Mouse (Mus musculus): Measurements from ENCODE around the gene Epn1. TPM values are rescaled to one million over a fixed set of nuclear protein-coding genes. Genes with fewer than 3 reads are reported as not detected.
"Not testable (repeated sequence)": the region's sequence is repeated elsewhere in the genome, so short reads cannot be mapped to it uniquely, and the experiment has no call there.

Gene Epn1
- polyA plus RNA-seq, 1 experiment from 2014 or later: 79.6 TPM

GRCm38 (mm10) chr7:5060944-5061773 lies 18.9 kb upstream of the Epn1 start:
- under 1% methylated on average over 60 of the region's 60 CpGs for WGBS
- peak overlapping the region; percentile 61 for H3K4me3 ChIP-seq
- peak overlapping the region; percentile 88 for H3K9ac ChIP-seq
- no peaks in the 10 kb centered on the region for H3K9me3 ChIP-seq (replicated peaks)
- peak overlapping the region; percentile 98 for H3K27ac ChIP-seq
- no peaks in the 10 kb centered on the region; the same call in 1 of the 2 replicates for H3K36me3 ChIP-seq
- peaks cover 30% of the 10 kb centered on the region for H3K27me3 ChIP-seq
- peak overlapping the region; percentile 88 for H3K4me2 ChIP-seq (replicated peaks)
- H3K4me1 ChIP-seq: peaks cover 45% of the 10 kb centered on the region
- peak; percentile 90 for ATAC-seq (ENCODE audit: low FRiP score)

GRCm38 (mm10) chr7:5061774-5062359 lies 18.2 kb upstream of the Epn1 start, which contains the start of gene U2af2:
Gene U2af2 (plus strand): TSS chr7:5062143.
- Histone ChIP-seq H3K4me1 (peaks cover 40% of the 10 kb centered on the region), H3K27ac (peak within 1 kb of the TSS; percentile 98), H3K4me2 (replicated peaks) (peak within 1 kb of the TSS; percentile 88), H3K9ac (peak within 1 kb of the TSS; percentile 88), H3K27me3 (peaks cover 23% of the 10 kb centered on the region), H3K4me3 (peak within 1 kb of the TSS; percentile 61), H3K36me3 (peaks cover 6% of the 10 kb centered on the region), H3K9me3 (replicated peaks) (no peaks in the 10 kb centered on the region)
- ATAC-seq (ENCODE audit: low FRiP score): peak; percentile 86
- WGBS: under 1% methylated on average over 64 of the region's 65 CpGs

GRCm38 (mm10) chr7:5062360-5063001 lies 17.6 kb upstream of the Epn1 start:
- H3K9me3 ChIP-seq (replicated peaks): no peaks in the 10 kb centered on the region
- H3K9ac ChIP-seq: peak overlapping the region; percentile 88
- peak overlapping the region; percentile 61 for H3K4me3 ChIP-seq
- H3K27ac ChIP-seq: peak overlapping the region; percentile 98
- H3K4me1 ChIP-seq: peaks cover 36% of the 10 kb centered on the region
- under 1% methylated on average over 45 of the region's 51 CpGs for WGBS
- peak overlapping the region; percentile 88 for H3K4me2 ChIP-seq (replicated peaks)
- peaks cover 17% of the 10 kb centered on the region for H3K27me3 ChIP-seq
- peak; percentile 42 for ATAC-seq (ENCODE audit: low FRiP score)
- H3K36me3 ChIP-seq: peaks cover 12% of the 10 kb centered on the region

GRCm38 (mm10) chr7:5064886-5065285 lies 15.1 kb upstream of the Epn1 start:
- WGBS: 97% methylated on average over 6 of the region's 6 CpGs
- Histone ChIP-seq H3K9ac (no peak overlapping the region), H3K4me1 (peaks cover 31% of the 10 kb centered on the region)

GRCm38 (mm10) chr7:5073586-5073985 lies 6.4 kb upstream of the Epn1 start:
- H3K4me2 ChIP-seq (replicated peaks): no peak overlapping the region
- 88% methylated on average over 1 of the region's 1 CpGs for WGBS
- H3K4me3 ChIP-seq: no peak overlapping the region
- no peaks in the 10 kb centered on the region for H3K27me3 ChIP-seq
- no peak overlapping the region for H3K9ac ChIP-seq
- no peaks in the 10 kb centered on the region for H3K4me1 ChIP-seq
- H3K9me3 ChIP-seq (replicated peaks): no peaks in the 10 kb centered on the region
- no peak for ATAC-seq (ENCODE audit: low FRiP score)
- no peak overlapping the region for H3K27ac ChIP-seq
- H3K36me3 ChIP-seq: peaks cover 93% of the 10 kb centered on the region

More at GRCm38 (mm10) chr7:5064886-5065285, 15.1 kb upstream of the Epn1 start:
- peaks cover 36% of the 10 kb centered on the region for H3K36me3 ChIP-seq
- H3K27me3 ChIP-seq: no peaks in the 10 kb centered on the region
- H3K4me2 ChIP-seq (replicated peaks): no peak overlapping the region; the same call in 1 of the 2 replicates
- no peak overlapping the region for H3K27ac ChIP-seq
- H3K4me3 ChIP-seq: no peak overlapping the region
- H3K9me3 ChIP-seq (replicated peaks): no peaks in the 10 kb centered on the region
- ATAC-seq (ENCODE audit: low FRiP score): no peak

DNA sequence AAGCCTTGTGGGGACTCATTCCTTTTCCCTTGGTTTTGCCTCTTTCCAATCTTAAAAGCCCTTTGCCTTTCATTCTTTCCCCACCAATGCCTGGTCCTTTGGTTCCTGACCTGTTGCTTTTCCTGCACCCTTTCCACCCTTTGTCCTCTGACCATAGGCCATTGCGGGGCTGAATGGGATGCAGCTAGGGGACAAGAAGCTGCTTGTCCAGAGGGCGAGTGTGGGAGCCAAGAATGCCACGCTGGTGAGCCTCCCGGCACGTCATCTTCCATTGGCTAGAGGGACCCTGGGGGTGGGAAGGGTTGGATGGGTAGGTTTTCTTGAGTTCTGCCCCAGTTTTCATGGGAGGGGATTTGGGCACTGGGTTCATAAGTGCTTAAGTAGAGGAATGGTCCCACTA lies 5.1 kb upstream of the Epn1 start:
- H3K4me1 ChIP-seq: no peaks in the 10 kb centered on the region
- H3K4me2 ChIP-seq (replicated peaks): no peak overlapping the region
- no peak overlapping the region for H3K4me3 ChIP-seq
- no peaks in the 10 kb centered on the region for H3K27me3 ChIP-seq
- H3K36me3 ChIP-seq: peaks cover 86% of the 10 kb centered on the region
- 93% methylated on average over 5 of the region's 5 CpGs for WGBS
- H3K9ac ChIP-seq: no peak overlapping the region
- H3K27ac ChIP-seq: no peak overlapping the region
- no peaks in the 10 kb centered on the region for H3K9me3 ChIP-seq (replicated peaks)
- ATAC-seq (ENCODE audit: low FRiP score): no peak

DNA sequence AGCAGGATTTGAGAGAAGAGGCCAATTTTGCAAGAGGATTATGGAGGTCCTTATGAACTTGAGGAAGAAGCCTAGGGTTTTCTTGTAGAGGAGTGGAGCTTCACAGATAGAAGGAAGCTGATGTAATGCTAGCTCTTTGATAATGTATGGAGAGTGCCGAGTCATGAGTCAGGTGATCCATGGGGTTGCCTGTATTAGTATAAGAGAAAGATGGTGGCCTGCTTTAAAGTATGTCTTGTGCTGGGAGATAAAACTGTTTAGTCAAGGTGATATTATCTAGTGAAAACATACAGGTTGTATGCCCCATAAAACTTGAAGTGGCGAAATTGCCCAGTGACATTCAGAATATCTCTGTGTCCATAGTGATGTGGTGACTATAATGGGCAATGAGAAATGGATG lies 3.1 kb upstream of the Epn1 start:
- Histone ChIP-seq H3K4me1 (peaks cover 13% of the 10 kb centered on the region), H3K9ac (no peak overlapping the region), H3K36me3 (peaks cover 67% of the 10 kb centered on the region), H3K4me2 (replicated peaks) (no peak overlapping the region), H3K27ac (no peak overlapping the region), H3K4me3 (no peak overlapping the region), H3K9me3 (replicated peaks) (no peaks in the 10 kb centered on the region), H3K27me3 (no peaks in the 10 kb centered on the region)
- WGBS: 96% methylated on average over 2 of the region's 2 CpGs
- no peak for ATAC-seq (ENCODE audit: low FRiP score)

DNA sequence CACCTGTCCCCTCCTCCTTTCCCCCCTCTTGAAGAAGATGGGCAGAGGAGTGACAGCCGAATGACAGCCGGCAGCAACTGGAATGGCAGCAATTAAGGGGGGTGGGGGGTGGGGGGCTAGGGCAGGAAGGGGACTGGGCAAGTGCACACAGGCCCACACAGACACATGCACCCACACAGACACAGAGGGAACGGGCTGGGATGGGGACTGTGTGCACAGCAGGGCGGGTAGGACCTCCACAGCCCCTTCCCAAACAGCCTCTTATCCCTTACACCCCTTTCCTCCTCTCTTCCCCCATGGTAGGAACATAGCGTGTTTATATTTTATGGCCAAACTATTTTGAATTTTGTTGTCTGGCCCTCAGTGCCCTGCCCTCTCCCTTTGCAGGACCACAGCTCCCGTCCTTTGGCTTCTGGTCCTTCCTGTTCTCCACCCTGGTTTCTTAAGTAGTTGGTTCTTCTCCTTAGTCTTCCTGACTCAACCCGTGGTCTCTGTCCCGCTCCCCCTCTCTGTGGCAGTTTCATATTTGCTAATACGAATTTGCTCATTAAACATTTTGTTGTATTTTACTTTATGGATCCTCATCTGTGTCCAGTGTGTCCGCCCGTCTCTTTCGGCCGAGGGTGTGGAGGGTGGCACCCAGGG lies 548 bp upstream of the Epn1 start:
- not testable (repeated sequence) for H3K9me3 ChIP-seq (replicated peaks); H3K27me3 ChIP-seq
- Histone ChIP-seq H3K36me3 (peaks cover 53% of the 10 kb centered on the region), H3K27ac (peak overlapping the region; percentile 90), H3K9ac (peak overlapping the region; percentile 97; the same call in 1 of the 2 replicates), H3K4me1 (peaks cover 19% of the 10 kb centered on the region), H3K4me2 (replicated peaks) (peak overlapping the region; percentile 92), H3K4me3 (peak overlapping the region; percentile 97)
- peak; percentile 51 for ATAC-seq (ENCODE audit: low FRiP score)
- WGBS: 51% methylated on average over 10 of the region's 13 CpGs

DNA sequence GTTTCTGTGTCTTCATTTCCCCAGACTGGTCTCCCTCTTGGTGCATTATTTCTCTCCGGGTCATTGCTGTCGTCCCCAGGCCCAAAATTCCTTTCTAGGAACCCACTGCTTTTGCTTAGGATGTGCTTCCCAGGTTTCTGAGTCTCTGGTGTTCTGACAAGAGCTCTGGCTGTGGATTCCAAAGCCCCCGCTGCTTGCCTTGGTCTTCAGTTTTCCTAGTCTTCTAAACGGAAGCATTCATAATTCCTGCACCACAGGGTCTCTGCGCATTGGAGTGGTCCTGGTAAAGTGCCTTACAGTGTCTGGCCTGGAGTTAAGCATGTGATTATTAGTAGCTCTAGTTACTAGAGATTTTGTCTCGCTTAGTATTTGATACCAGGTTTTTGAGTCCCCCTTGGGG lies 780 bp downstream of the Epn1 start:
- WGBS: 20% methylated on average over 6 of the region's 6 CpGs
- Histone ChIP-seq H3K36me3 (peaks cover 45% of the 10 kb centered on the region), H3K4me2 (replicated peaks) (peak overlapping the region; percentile 92), H3K9ac (peak overlapping the region; percentile 97), H3K4me3 (peak overlapping the region; percentile 97), H3K27me3 (no peaks in the 10 kb centered on the region), H3K27ac (peak overlapping the region; percentile 90), H3K4me1 (peaks cover 19% of the 10 kb centered on the region), H3K9me3 (replicated peaks) (no peaks in the 10 kb centered on the region)
- no peak for ATAC-seq (ENCODE audit: low FRiP score)

DNA sequence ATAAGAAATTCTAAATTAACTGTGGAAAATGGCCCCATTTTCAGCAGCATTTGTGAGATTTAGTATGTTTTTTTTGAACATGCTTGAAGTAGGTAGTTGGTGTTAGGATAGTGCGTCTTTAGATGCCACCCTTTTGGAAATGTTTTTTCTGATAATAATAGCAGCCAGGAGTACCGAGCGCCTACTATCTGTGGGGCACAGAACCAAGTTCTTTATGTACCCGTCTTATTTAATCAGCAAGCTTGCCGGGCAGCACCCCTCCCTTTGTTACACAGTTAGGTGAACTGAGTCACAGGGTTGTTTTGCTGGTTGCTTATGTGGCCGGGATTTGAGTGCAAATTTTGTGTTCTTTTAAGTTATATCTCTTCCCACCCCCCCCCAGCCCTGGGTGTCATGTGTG lies 1.2 kb downstream of the Epn1 start:
- Histone ChIP-seq H3K27me3 (no peaks in the 10 kb centered on the region), H3K4me1 (peaks cover 19% of the 10 kb centered on the region), H3K9me3 (replicated peaks) (no peaks in the 10 kb centered on the region), H3K36me3 (peaks cover 44% of the 10 kb centered on the region), H3K4me2 (replicated peaks) (peak overlapping the region; percentile 92), H3K4me3 (peak overlapping the region; percentile 97), H3K27ac (no peak overlapping the region; the same call in 1 of the 2 replicates), H3K9ac (peak overlapping the region; percentile 97)
- WGBS: 77% methylated on average over 6 of the region's 6 CpGs
- ATAC-seq (ENCODE audit: low FRiP score): no peak

GRCm38 (mm10) chr7:5081939-5082338 lies 1.9 kb downstream of the Epn1 start:
- no peak for ATAC-seq (ENCODE audit: low FRiP score)
- peaks cover 41% of the 10 kb centered on the region for H3K36me3 ChIP-seq

More at GRCm38 (mm10) chr7:5081939-5082338, 1.9 kb downstream of the Epn1 start:
- H3K27ac ChIP-seq: no peak overlapping the region
- H3K4me1 ChIP-seq: peaks cover 19% of the 10 kb centered on the region
- H3K9me3 ChIP-seq (replicated peaks): no peaks in the 10 kb centered on the region
- no peaks in the 10 kb centered on the region for H3K27me3 ChIP-seq
- H3K4me3 ChIP-seq: 0 out of 2 replicates have a peak overlapping the region, but pooled peaks have one; percentile 97
- H3K4me2 ChIP-seq (replicated peaks): peak overlapping the region; percentile 92; the same call in 1 of the 2 replicates
- no peak overlapping the region; the same call in 1 of the 2 replicates for H3K9ac ChIP-seq
- 97% methylated on average over 2 of the region's 2 CpGs for WGBS

All from hindbrain, embryonic 12.5 days (tissue).